Mouse (Mus musculus): ENCODE measurements at regions not wholly inside any gene's neighbourhood (a gene's known extent, or its start where the extent isn't known, plus 50 kb on each side); places are given as distances from the start of the nearest gene placed in this dataset.

DNA sequence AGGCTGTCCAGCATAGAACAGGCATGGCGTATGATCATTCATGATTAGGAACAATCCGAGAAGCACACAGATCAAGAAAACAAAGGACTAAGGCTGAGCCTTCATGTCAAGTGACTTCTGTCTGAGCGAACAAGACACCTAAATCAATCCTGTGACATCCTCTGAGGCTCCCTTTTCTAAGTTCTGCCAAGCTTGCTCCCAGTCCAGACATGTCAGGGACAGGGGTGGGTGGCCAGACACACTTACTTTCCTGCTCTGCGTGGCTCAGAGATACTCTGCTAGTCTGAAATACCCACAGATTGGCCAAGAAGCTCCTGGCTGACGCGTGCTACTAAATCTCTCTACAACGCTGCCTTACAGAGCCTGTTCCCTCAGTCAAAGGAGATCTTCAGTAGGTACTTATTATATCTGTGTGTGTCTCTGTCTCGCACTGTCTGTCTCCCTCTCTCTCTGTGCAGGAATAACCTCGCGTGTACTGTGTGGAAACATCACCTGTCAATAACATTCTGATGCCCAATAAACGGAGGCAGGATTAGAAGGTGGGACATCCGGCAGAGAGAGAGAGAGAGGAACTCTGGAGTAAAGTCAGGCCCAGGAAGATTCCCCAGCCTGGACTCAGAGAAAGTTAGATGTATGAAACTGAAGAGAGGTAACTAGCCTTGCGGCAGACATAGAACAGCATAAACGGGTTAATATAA lies 163.5 kb downstream of the Fam43a start:
- no peak for ATAC-seq

DNA sequence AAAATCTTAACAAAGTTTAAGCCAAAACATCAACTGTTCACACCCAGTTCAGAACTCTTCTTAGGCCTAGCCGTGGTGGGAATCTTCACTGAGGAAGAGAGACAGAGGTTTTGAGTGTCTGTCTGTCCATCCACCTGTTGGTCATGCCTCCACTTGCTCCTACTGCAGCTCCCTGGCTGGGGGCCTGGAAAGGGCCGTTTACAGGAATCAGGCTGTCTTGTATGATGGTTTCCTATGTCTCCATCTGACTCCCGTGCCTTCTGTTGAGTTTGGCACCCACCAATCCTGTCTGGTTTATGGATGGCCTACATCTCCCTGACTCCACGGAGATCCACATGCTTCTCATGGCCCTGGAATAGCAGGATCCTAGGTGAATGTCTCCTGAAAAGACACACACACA lies 166.1 kb downstream of the Fam43a start:
- ATAC-seq (no peak), DNase-seq (ENCODE audit: low spot score) (no peak)
- H3K36me3 ChIP-seq (ENCODE audit: insufficient read depth, low read length), result no peaks in the 10 kb centered on the region
- H3K27me3 ChIP-seq (ENCODE audit: insufficient read depth, low read length), result no peaks in the 10 kb centered on the region
- H3K4me2 ChIP-seq (ENCODE audit: low read depth, low read length), result no peak overlapping the region
- 75% methylated on average over 4 of the region's 4 CpGs for WGBS
- no peak overlapping the region for H3K9ac ChIP-seq (replicated peaks; ENCODE audit: low read length)
- no peak for TF ChIP-seq CTCF (IDR thresholded peaks at IDR 0.05; ENCODE audit: low read depth)
- H3K27ac ChIP-seq, result no peak overlapping the region
- no peak overlapping the region for H3K4me3 ChIP-seq (ENCODE audit: low read length)
- peaks cover 6% of the 10 kb centered on the region; the same call in 1 of the 2 replicates for H3K4me1 ChIP-seq (ENCODE audit: insufficient read depth, low read length)
- H3K9me3 ChIP-seq (ENCODE audit: low read length), result no peaks in the 10 kb centered on the region

More for the DNA sequence above, 163.5 kb downstream of the Fam43a start:
- Histone ChIP-seq H3K4me2 (ENCODE audit: low read depth, low read length) (no peak overlapping the region), H3K36me3 (ENCODE audit: insufficient read depth, low read length) (no peaks in the 10 kb centered on the region), H3K4me3 (ENCODE audit: low read length) (no peak overlapping the region), H3K4me1 (ENCODE audit: insufficient read depth, low read length) (no peaks in the 10 kb centered on the region), H3K9me3 (ENCODE audit: low read length) (no peaks in the 10 kb centered on the region), H3K9ac (replicated peaks; ENCODE audit: low read length) (no peak overlapping the region), H3K27ac (no peak overlapping the region), H3K27me3 (ENCODE audit: insufficient read depth, low read length) (no peaks in the 10 kb centered on the region)
- 77% methylated on average over 14 of the region's 14 CpGs for WGBS
- no peak for DNase-seq (ENCODE audit: low spot score)
- TF ChIP-seq CTCF (IDR thresholded peaks at IDR 0.05; ENCODE audit: low read depth), result no peak

DNA sequence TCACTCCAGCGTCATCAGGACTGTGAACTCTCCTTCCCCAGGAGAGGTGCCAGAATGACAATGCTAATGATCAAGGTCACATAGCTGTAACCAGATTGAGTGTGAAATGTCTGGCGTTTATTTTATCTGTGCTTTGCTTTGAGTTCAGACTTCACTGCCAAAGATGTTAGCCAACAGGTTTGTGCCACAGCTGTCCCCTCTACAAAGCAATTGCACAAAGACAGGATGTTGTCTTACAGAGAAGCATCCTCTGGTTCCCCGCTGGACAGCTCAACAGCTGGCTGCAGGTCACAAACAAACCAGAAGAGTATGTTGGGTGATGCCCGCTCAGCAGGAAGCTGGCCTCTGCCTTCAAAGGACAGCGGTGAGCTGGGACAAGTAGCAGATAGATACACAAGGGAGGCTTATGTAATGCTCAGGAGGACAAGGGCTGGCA lies 169.5 kb downstream of the Fam43a start:
- DNase-seq (ENCODE audit: low spot score) (peak; percentile 23), ATAC-seq (no peak)
- 29% methylated on average over 5 of the region's 5 CpGs for WGBS
- H3K36me3 ChIP-seq (ENCODE audit: insufficient read depth, low read length), result no peaks in the 10 kb centered on the region
- no peak overlapping the region for H3K9ac ChIP-seq (replicated peaks; ENCODE audit: low read length)
- no peak overlapping the region for H3K4me3 ChIP-seq (ENCODE audit: low read length)
- no peak for TF ChIP-seq CTCF (IDR thresholded peaks at IDR 0.05; ENCODE audit: low read depth)
- H3K27ac ChIP-seq, result no peak overlapping the region
- no peak overlapping the region for H3K4me2 ChIP-seq (ENCODE audit: low read depth, low read length)
- no peaks in the 10 kb centered on the region for H3K27me3 ChIP-seq (ENCODE audit: insufficient read depth, low read length)
- H3K4me1 ChIP-seq (ENCODE audit: insufficient read depth, low read length), result peaks cover 6% of the 10 kb centered on the region; the same call in 1 of the 2 replicates
- H3K9me3 ChIP-seq (ENCODE audit: low read length), result no peaks in the 10 kb centered on the region

DNA sequence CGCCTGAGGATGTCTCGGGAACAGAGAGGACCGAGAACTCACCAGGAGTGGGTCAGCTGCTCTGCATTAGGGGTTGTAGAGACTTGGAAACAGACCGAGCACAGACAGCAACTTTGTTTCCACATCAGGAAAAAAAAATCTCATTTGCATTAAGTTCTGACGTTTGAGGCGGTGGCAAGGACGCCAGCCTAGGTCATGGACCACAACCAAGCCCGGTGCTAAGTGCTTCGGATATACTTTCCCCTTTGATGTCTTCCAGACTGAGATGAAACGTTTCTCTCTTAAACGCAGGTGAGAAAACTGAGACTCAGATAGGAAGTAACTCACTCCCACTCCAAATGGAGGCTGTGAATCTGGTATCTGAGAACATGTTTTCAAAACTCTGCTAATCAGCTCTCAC lies 169.9 kb downstream of the Fam43a start:
- H3K4me3 ChIP-seq (ENCODE audit: low read length), result no peak overlapping the region
- WGBS, result 38% methylated on average over 11 of the region's 11 CpGs
- H3K4me2 ChIP-seq (ENCODE audit: low read depth, low read length), result no peak overlapping the region
- peaks cover 6% of the 10 kb centered on the region; the same call in 1 of the 2 replicates for H3K4me1 ChIP-seq (ENCODE audit: insufficient read depth, low read length)
- ATAC-seq (no peak), DNase-seq (ENCODE audit: low spot score) (no peak)
- no peak for TF ChIP-seq CTCF (IDR thresholded peaks at IDR 0.05; ENCODE audit: low read depth)
- H3K27me3 ChIP-seq (ENCODE audit: insufficient read depth, low read length), result no peaks in the 10 kb centered on the region
- no peaks in the 10 kb centered on the region for H3K9me3 ChIP-seq (ENCODE audit: low read length)
- no peak overlapping the region for H3K9ac ChIP-seq (replicated peaks; ENCODE audit: low read length)
- H3K27ac ChIP-seq, result no peak overlapping the region
- H3K36me3 ChIP-seq (ENCODE audit: insufficient read depth, low read length), result no peaks in the 10 kb centered on the region

DNA sequence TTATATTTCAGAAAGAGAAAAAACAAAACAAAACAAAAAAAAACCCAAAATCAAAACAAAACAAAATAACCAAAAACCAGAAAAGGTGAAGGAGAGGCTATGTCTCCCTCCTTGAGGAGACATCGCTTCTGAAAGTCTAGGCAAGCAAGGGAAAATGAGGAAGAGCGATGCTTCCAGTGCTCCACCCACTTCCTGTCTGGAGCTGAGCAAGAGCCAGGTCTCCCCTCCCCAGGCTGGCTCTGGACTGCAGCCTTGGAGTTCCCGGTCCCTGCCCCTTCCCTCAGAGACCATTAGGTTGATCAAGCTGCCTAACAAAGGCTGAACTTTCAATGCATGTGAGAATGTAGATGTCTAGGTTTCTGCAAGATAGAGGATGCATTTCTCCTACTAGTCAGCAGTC lies 173.3 kb downstream of the Fam43a start:
- Histone ChIP-seq H3K4me3 (ENCODE audit: low read length) (no peak overlapping the region), H3K9me3 (ENCODE audit: low read length) (no peaks in the 10 kb centered on the region), H3K27ac (no peak overlapping the region), H3K4me2 (ENCODE audit: low read depth, low read length) (no peak overlapping the region), H3K4me1 (ENCODE audit: insufficient read depth, low read length) (peaks cover 12% of the 10 kb centered on the region; the same call in 1 of the 2 replicates), H3K27me3 (ENCODE audit: insufficient read depth, low read length) (no peaks in the 10 kb centered on the region), H3K36me3 (ENCODE audit: insufficient read depth, low read length) (no peaks in the 10 kb centered on the region), H3K9ac (replicated peaks; ENCODE audit: low read length) (no peak overlapping the region)
- no peak for ATAC-seq
- DNase-seq (ENCODE audit: low spot score), result no peak
- WGBS, result 76% methylated on average over 3 of the region's 3 CpGs
- no peak for TF ChIP-seq CTCF (IDR thresholded peaks at IDR 0.05; ENCODE audit: low read depth)

DNA sequence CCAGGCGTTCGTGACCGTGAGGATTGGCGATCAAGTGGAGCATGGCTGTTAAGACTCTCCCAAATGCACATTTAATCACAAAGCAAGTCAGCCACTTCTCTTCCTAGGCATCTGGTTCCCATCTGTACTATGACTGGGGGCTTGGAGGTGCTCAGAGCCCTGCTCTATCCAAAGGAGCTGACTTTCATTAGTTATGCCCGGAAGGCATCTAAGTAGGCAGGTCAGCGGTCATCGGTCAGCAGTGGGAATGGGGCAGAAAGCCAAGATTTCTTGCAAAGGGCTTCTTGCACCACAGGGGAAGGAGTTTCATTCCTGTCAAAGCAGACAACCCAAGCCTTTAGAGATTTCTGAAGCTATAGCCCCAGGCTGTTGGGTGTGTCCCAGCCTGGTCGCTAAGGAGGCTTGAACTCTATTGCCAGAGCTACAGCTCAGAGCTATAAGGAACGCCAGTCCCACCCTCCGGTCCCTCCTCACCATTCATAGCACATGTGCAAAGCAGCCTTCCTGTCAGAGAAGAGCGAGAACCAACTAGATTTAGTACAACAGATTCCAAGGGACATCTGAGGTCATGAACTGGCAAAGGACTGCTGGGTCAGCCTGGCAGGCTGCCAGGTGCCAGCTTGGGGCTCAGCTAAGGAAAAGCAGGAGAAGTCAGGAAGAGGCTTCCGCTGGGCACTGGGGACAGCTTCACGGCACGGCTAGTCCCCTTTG lies 175.6 kb downstream of the Fam43a start:
- Histone ChIP-seq H3K9ac (replicated peaks; ENCODE audit: low read length) (no peak overlapping the region), H3K27ac (no peak overlapping the region), H3K4me1 (ENCODE audit: insufficient read depth, low read length) (peaks cover 7% of the 10 kb centered on the region; the same call in 1 of the 2 replicates), H3K27me3 (ENCODE audit: insufficient read depth, low read length) (no peaks in the 10 kb centered on the region), H3K36me3 (ENCODE audit: insufficient read depth, low read length) (no peaks in the 10 kb centered on the region), H3K4me3 (ENCODE audit: low read length) (no peak overlapping the region), H3K9me3 (ENCODE audit: low read length) (no peaks in the 10 kb centered on the region), H3K4me2 (ENCODE audit: low read depth, low read length) (no peak overlapping the region)
- peak; percentile 40 for DNase-seq (ENCODE audit: low spot score)
- WGBS, result 38% methylated on average over 14 of the region's 14 CpGs
- no peak for TF ChIP-seq CTCF (IDR thresholded peaks at IDR 0.05; ENCODE audit: low read depth)
- peak; percentile 77 for ATAC-seq

All from hindbrain, postnatal 0 days (tissue).